Mouse (Mus musculus) layer of hippocampus, postnatal 36 days (tissue): ENCODE data around the gene Sgk2. TPM values are rescaled to one million over a fixed set of nuclear protein-coding genes. Genes with fewer than 3 reads are reported as not detected.

ENCODE experiments used
- DNase-seq, 2 experiments: peaks; one replicate each; pipeline ENCODE4 v3.0.0; 2022
- total RNA-seq, 2 experiments: library from RNA; stranded (reverse); gene quantifications; 2 replicates each; pipeline ENCODE4 v1.2.3; 2021

Sgk2 gene
- total RNA-seq, 2 experiments from 2014 or later, result 1.1 to 1.9 TPM

- DNase-seq, result no peak
These were observed 74.3 kb downstream of the Sgk2 start for GRCm38 (mm10) chr2:163061203-163062118.

GRCm38 (mm10) chr2:163062119-163062508, 75.0 kb downstream of the Sgk2 start:
- no peak for DNase-seq

Other genes with a start within 250 kb of the Sgk2 start
- 100 to 1,000 TPM; 117 to 121 TPM for gene Srsf6, start 55.8 kb upstream of the Sgk2 start, total RNA-seq
- gene L3mbtl1, start 43.9 kb upstream of the Sgk2 start, total RNA-seq, result 10 to 100 TPM; 12.5 to 14.6 TPM
- 10 to 100 TPM; 28.9 to 34.1 TPM for gene Ift52, start 30.0 kb downstream of the Sgk2 start, total RNA-seq
- gene Mybl2, start 67.4 kb downstream of the Sgk2 start, total RNA-seq, result 1 to 10 TPM in 1 of 2 experiments, under 1 TPM in 1; 0.87 to 3.1 TPM
- not detected for gene Gtsf1l, start 100.5 kb downstream of the Sgk2 start, total RNA-seq
- gene Tox2, start 215.8 kb downstream of the Sgk2 start, total RNA-seq, result 10 to 100 TPM; 18.6 to 20.9 TPM